Mouse (Mus musculus): ENCODE measurements at regions not wholly inside any gene's neighbourhood (a gene's known extent, or its start where the extent isn't known, plus 50 kb on each side); places are given as distances from the start of the nearest gene placed in this dataset.

- TF ChIP-seq ZC3H11A (IDR thresholded peaks at IDR 0.05; ENCODE audit: borderline replicate concordance, low read depth, low read length) (no peak), MAFK (IDR thresholded peaks at IDR 0.05; ENCODE audit: insufficient read depth, low read depth, low read length) (no peak), ZNF384 (IDR thresholded peaks at IDR 0.05; ENCODE audit: low read depth, low read length) (no peak), HCFC1 (IDR thresholded peaks at IDR 0.05; ENCODE audit: borderline replicate concordance, insufficient read depth, low read length) (no peak)
These were observed 71.3 kb downstream of the Prdm13 start for GRCm38 (mm10) chr4:21614429-21614828.
